Mouse (Mus musculus) hindlimb bud, embryonic 11.5 days (tissue): ENCODE measurements around the gene Hsf2bp.

Source experiments
- DNase-seq: peaks from one replicate; pipeline ENCODE4 v3.0.0-alpha.2; 2012; ENCODE audit warnings: low read depth, low spot score; ENCODE audit errors: extremely low spot score

Gene Hsf2bp

DNA sequence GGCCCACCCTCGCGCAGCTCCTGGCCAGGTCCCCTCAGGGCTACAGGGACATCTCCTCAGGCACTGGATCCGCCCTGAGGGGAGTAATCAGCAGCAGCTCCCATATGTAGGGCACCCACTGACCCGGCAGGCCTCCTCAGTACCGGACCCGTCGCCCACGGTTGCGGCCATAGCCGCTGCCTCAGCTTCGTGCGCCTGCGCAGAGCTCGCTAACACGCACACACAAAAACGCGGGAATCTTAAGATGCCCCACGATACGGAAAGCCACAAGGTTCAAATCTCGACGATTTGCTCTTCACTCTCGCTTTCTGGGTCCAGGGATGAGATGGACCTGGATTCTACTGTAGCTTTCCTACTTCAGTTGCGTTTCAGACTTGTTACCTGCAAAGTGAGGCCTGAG lies 1.8 kb downstream of the Hsf2bp start:
- no peak for DNase-seq

- no peak for DNase-seq
These were observed 4.5 kb downstream of the Hsf2bp start for GRCm38 (mm10) chr17:32031684-32032083.

DNA sequence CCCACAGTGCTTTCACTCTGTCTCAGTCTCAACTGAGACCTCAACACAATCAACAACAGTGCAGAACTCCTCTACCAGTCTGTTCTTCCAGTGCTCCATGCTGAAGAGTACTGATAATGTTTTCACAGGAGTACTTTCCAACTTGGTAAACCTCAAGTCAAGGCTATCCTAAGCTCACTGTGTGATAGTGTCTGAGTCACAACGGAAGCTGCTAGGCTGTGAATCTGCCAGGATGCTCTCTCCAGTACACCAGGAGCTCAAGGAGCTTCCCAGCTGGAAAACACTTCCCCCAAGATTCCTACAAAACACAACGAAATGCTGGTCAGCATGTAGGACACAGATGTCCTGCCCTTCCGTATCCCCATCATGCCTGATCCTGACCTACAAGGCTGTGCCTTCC lies 7.8 kb downstream of the Hsf2bp start:
- DNase-seq, result no peak

DNA sequence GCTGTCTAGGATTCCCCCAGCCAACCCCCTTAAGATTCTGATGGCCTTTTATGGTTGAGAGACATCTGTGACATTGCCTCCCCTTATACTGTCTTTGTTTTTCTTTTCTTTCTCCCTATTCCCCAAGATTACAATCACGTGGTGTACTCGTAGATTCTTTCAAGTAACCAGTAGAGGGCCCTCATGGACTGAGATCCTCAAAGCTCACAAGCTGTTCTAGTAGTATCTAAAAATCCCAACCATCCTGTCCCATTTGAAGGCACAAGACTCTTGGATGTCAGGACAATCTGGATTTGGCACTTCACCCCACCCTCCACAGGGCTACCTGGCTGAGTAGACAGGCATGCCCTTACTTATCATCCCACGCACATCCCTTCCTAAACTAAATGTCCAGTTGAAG lies 8.5 kb downstream of the Hsf2bp start:
- DNase-seq, result no peak

DNA sequence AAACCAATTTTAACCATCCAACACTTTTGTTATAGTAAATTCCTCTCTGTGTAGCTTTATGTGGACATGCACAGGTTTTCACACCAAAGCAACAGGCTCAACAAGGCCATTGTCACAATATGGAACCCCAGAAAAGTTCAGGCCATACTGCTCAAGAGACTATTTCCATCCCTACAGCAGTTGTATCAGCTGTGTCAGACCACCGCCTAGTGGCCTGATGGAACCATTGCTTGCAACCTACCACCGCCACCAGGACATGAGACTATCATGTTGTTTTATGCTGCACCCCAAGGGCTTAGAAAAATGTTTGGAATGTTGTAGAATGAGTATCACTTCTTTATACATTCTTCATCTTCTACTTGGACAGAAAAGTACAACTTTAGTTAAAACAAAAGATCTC lies 10.8 kb downstream of the Hsf2bp start:
- DNase-seq, result no peak

- DNase-seq, result no peak
These were observed 11.5 kb downstream of the Hsf2bp start for GRCm38 (mm10) chr17:32024671-32025073.

GRCm38 (mm10) chr17:32023088-32023487 lies 13.1 kb downstream of the Hsf2bp start:
- DNase-seq, result no peak

DNA sequence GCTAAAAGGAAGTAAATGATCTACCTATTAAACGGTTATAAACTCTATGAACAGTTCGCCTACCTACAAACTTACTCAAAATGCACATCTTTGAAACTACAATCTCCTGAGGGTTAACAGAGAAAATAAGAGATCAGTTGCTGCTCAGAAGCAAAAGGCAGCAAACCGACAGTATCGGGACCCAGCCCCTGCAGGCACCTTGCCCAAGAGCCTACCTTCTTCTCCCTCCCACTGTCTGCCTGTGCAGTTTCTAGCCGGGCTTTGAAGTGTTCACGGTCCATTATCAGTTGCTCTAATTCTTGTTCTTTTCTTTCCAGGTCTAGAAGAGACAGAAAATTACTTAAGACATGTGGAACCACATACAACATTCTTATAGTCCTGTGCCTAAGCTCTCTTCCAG lies 13.6 kb downstream of the Hsf2bp start:
- no peak for DNase-seq

- DNase-seq, result no peak
These were observed 14.2 kb downstream of the Hsf2bp start for GRCm38 (mm10) chr17:32021981-32022380.

- DNase-seq, result no peak
These were observed 17.8 kb downstream of the Hsf2bp start for GRCm38 (mm10) chr17:32018127-32018894.

GRCm38 (mm10) chr17:32016481-32016880 lies 19.7 kb downstream of the Hsf2bp start:
- no peak for DNase-seq

DNA sequence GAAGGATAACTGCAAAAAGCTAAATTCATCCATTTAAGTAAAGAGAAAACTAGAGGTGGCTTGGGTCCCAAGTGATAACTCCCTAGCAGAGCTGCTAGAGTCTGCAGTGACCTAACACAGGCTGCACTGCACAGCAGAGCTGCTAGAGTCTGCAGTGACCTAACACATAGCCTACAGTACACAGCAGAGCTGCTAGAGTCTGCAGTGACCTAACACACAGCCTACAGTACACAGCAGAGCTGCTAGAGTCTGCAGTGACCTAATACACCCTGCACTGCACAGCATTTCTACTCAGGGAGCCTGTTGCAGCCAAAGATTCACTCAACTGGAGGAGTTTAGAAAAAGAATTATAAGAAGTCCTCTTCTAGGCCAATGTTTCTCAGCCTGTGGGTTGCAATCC lies 22.5 kb downstream of the Hsf2bp start:
- DNase-seq, result no peak

DNA sequence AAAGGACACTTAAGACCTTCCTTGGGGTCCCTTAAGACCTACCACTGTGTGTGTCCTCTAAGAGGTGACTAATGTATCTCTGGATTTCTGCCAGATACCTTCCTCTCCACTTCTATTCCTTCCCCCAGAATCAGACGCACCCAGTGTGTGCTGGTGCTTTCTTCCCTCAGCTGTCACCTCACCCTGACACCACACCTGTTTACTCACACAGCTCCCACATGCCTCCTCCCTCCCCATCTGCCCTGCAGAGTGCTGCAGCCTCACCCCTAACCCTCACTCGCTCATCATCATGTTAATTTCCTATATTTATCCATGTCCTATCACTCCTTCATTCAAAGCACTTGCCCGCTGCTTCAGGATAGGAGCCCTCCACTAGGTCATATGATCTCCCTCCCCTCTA lies 23.9 kb downstream of the Hsf2bp start:
- DNase-seq, result no peak

DNA sequence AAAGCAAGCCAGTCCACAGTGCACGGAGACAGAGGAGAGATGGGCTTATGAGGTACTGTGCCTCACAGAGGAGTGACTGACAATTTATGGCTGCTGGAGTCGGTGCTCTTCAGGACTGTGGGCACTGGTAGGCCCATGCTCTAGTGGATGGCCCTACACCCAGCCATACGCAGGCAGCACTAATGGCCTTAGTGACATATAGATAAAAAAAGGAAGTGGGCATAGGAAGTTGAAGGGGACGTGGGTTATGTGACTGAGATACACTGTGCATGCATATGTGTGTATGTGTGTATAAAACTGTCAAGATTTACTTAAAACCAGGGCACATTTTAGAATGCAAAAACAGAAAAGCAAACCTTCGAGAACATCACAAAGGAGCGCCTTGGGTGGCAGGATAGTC lies 24.5 kb downstream of the Hsf2bp start:
- no peak for DNase-seq

GRCm38 (mm10) chr17:32006800-32007199 lies 29.3 kb downstream of the Hsf2bp start:
- DNase-seq, result no peak

GRCm38 (mm10) chr17:32003251-32003650 lies 32.9 kb downstream of the Hsf2bp start:
- no peak for DNase-seq

DNA sequence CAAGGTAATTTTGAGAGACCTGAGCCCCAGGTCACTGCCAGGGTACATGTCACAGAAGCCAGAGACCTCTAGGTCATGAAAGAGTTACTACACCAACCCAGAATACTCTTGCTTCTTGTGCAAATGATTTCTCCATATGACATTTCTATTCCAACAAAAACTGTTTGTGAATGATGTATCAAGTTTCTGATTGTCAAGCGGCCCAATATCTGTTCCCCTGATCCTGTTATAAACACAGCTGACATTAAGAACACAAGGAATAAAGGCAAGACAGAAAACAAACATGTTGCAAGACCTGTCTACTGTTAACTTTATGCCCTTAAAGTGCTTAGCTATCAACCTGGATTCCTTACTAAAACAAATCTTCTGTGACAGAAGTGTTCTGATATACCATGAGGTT lies 37.8 kb downstream of the Hsf2bp start:
- DNase-seq, result no peak

DNA sequence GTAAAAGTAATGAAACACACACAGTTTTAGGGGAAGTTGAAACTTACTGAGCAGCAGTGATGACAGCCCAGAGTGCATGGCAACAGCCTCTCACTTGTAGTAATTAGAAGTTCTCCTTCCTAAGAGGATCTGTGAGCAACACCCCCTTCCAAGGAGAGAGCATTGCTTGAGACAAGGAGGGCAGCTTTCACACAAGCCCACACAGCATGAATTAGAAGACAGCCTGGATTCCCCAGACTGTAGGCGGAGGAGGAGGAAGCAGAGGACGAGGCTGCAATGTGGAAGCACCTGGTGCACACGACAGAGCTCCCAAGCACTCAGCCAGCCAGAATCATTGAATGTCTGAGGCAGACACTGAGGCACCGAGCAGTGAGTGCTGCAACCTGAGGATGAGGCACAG lies 39.8 kb downstream of the Hsf2bp start:
- DNase-seq, result no peak

- no peak for DNase-seq
These were observed 40.4 kb downstream of the Hsf2bp start for GRCm38 (mm10) chr17:31995784-31996183.

GRCm38 (mm10) chr17:31994132-31994531 lies 42.0 kb downstream of the Hsf2bp start:
- DNase-seq, result no peak

- DNase-seq, result no peak
These were observed 42.8 kb downstream of the Hsf2bp start for GRCm38 (mm10) chr17:31993354-31993753.

- DNase-seq, result no peak
These were observed 44.1 kb downstream of the Hsf2bp start for GRCm38 (mm10) chr17:31992004-31992403.

- DNase-seq, result no peak
These were observed 47.1 kb downstream of the Hsf2bp start for GRCm38 (mm10) chr17:31989035-31989434.
